Mouse (Mus musculus) thymus, postnatal 0 days (tissue): Measurements from ENCODE around the gene Dchs2. TPM values are rescaled to one million over a fixed set of nuclear protein-coding genes. Genes with fewer than 3 reads are reported as not detected.
A peak's percentile ranks its signal among the peaks of the same experiment; 100 is the strongest.

Source experiments
- DNase-seq: peaks from one replicate; pipeline ENCODE4 v3.0.0-alpha.2; 2015; ENCODE audit warnings: low spot score
- polyA plus RNA-seq: library from polyadenylated mRNA; unstranded; fragments of >200 nt; fragmentation: Nextera tagmentation; extraction: Ambion mirVana; gene quantifications from 2 replicates; pipeline ENCODE4 v1.2.1, GENCODE M21; 2015

Gene Dchs2
- polyA plus RNA-seq, 1 experiment from 2014 or later, result 0.08 TPM

GRCm38 (mm10) chr3:83250001-83250545 is 122.3 kb downstream of the Dchs2 start:
- DNase-seq, result no peak

- DNase-seq, result no peak
These were observed 124.2 kb downstream of the Dchs2 start for GRCm38 (mm10) chr3:83251899-83252298.

GRCm38 (mm10) chr3:83259421-83259820 is 131.7 kb downstream of the Dchs2 start:
- DNase-seq, result no peak

DNA sequence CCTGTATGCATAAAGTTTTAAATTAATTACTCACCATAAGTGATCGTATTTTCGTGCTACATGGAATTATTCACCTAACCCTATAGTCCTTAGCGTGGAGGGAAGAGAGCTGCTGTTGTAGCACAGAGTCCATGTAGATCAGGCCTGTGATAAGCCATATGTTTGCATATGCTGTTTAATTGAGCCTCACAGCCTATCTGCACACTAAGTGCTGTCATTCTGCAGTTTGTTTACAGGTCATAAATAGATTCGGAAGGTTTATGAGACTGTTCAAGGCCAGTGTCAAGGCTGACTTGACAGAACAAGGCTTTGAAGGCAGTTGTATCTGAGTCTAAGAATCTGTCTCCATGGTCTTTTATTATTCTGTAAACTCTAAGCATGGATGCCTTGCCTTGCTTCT is 138.3 kb downstream of the Dchs2 start:
- no peak for DNase-seq

GRCm38 (mm10) chr3:83270228-83270627 is 142.5 kb downstream of the Dchs2 start:
- no peak for DNase-seq

- DNase-seq, result no peak
These were observed 143.2 kb downstream of the Dchs2 start for GRCm38 (mm10) chr3:83270982-83271381.

GRCm38 (mm10) chr3:83273555-83274244 is 146.0 kb downstream of the Dchs2 start:
- peak; percentile 38 for DNase-seq

- no peak for DNase-seq
These were observed 148.0 kb downstream of the Dchs2 start for GRCm38 (mm10) chr3:83275703-83276102.

DNA sequence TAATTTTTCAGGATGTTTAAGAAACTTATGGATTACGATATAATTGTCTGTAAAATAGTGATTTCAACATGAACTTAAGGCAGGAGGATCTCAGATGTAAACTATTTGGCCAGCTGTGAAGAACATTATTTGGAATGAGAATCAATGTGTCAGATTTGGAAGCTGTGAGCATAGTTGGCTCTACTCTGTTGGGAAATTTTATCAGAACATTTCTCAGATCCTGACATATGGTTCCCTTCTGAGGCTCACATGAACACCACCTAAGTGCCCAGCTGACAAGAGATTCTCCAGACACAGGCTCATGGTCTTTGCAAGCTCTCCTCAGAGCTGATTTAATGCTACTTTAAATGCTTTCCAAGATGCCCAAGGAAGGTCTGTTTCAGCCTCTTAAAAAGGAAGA is 156.1 kb downstream of the Dchs2 start:
- no peak for DNase-seq

DNA sequence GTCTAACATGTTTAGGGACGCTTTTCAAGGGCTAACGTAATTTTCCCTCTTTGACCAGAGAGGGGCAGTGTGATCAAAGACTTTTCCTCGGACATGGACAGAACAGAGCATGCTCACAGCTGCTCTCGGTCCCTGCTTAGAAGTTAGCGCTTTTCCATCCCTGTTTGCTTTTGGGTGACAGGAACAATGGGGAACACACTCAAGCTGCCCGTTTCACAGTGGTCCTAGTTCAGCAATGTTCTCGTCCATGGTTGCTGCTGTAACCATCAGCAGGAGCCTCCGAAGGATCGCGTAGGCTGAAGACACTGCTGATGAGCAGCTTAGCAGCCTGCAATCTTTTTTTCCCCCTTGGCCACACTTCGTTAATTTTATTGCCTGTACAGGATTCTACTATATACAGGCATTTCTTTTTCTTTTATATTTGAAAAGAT is 159.2 kb downstream of the Dchs2 start:
- DNase-seq, result no peak

GRCm38 (mm10) chr3:83288118-83288840 is 160.5 kb downstream of the Dchs2 start:
- DNase-seq, result no peak

GRCm38 (mm10) chr3:83290482-83290881 is 162.7 kb downstream of the Dchs2 start:
- DNase-seq, result no peak

GRCm38 (mm10) chr3:83290953-83291352 is 163.2 kb downstream of the Dchs2 start:
- no peak for DNase-seq

DNA sequence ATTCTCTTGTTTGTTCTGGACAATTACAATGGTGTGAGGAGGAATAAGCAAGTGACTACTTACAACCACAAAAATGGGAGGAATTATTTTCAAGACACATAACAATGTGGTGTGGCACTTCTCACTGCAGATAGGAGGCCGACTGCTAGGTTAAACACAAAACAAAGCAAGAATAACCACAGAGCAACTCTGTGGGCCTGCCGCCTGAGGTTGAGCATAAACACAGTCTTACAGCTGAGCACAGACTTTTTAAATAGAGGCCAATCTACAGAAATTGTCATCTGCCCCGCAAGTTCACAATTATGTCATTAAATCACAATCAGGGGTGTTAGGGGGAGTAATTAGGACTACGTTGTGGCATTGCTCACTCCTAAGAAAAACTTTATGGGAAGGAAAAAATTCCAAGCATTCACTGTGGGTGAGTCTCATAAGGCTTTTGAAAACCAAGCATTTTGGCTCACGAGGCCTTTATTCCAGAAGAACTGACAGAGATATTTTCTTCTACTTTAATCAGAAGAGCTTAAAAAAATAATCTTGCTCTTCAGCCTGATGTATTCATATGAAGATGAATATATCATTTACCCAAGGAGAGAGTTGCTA is 172.1 kb downstream of the Dchs2 start:
- DNase-seq, result no peak

DNA sequence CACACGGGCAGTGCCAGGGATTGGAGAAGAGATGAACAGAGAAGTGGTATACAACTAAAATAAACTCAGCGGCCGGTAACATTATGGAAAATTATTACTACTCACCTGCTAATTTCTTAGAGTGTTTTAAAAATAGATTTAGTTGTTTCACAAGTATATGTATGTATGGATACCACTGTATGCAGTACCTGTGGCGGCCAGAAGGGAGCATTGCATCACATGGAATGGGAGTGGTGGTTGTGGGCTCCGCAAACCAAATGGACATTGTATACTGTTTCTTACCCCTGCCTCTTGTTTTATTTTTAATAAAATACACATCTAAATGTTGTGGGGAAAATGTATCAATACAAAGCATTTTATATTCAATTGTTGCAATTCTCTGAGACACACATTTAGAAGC is 176.1 kb downstream of the Dchs2 start:
- no peak for DNase-seq

- no peak for DNase-seq
These were observed 218.2 kb downstream of the Dchs2 start for GRCm38 (mm10) chr3:83345928-83346327.

DNA sequence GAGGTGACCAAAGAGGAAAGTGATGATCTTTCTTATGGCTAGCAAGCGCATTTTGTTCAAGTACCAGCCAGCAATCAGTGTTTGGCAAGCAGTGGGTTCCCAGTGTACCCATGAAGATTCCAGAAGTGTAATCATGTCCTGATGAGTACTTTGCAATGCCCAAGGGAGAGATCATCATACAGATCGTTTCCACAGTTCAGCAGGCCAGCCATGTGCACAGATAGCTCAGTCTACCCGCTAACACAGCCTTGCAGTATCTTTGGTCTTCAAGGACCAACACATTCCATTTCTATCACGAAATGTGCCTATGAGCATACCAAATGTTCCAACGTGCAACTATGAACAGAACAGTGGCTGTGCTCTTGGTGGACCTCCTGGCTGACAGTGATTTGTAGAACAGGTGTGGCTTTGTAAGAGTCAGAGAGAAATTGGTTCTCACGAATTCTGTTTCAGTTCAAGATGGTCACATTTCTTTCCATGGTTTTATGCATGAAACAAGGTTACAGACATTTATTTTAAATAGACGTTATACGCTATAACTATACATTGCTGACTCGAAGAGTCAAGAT is 240.8 kb downstream of the Dchs2 start:
- no peak for DNase-seq

DNA sequence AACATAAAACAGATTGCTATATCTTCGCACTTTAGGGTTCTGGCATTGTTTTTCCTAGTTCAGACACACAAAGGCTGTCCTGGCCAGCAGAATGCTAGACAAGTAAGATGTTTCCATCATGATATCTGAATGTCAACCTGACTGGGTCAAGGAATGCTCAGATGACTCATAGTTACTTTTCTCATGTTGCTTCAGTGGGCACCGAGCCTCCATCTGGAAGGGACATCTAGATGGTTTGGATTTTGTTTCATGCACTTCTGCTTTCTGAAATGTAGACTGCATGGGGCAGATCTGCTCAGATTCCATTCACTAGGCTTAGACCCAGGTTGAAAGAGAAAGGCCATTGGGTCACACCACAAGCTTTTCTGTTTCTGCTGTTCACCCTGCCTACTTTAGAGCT is 242.1 kb downstream of the Dchs2 start:
- no peak for DNase-seq

DNA sequence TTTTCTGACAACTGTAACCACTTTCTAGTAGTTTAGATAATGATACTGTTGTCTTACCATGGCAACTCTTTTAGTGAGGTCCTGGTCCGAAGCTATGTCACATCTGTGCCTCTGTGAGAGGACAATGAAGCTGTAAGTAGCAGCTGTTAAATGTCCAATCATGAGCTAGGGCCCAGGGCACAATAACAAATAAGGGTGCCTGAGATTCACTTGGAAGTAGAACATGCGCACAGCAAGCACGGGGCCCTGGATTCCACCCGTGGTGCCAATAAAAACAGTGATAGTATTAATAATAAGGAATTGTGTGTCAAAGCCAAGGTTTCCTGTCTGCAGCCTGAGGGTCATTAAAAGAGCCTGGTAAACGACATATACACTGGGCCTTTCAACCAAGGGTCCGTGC is 246.6 kb downstream of the Dchs2 start:
- no peak for DNase-seq

DNA sequence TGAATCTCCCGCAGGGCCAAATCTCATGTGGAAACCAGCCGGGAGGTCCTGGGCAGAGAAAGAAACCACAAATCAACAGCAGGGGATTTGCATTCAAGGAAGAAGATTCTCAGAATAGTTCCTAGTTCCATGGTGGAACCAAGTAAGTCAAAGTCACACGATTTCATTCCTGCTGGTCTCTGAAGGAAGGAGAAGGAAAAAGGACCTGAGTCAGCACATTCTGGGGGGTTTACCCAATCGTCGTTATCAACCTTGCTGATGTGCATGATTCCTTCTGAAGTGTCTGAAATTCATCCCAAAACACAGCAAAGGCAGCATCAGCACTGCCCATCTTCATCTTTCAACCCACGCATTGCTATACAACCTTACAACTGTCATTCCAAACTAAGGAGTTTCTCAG is 249.1 kb downstream of the Dchs2 start:
- no peak for DNase-seq
